Mouse (Mus musculus) thymus, postnatal 36 days (tissue): Measurements from ENCODE around the gene Wbp4.

Source experiments
- DNase-seq, 2 experiments: peaks; one replicate each; pipeline ENCODE4 v3.0.0; 2022; ENCODE audit warnings: mixed read lengths in 2 of 2

The Wbp4 gene

GRCm38 (mm10) chr14:79451681-79452590 is 29.4 kb downstream of the Wbp4 start, which contains the start of gene Kbtbd6:
TSS of gene Kbtbd6 (plus strand) at chr14:79451835.
- DNase-seq = peak; percentile 68 to 74

GRCm38 (mm10) chr14:79445055-79445620 is 36.2 kb downstream of the Wbp4 start:
- DNase-seq = no peak

- DNase-seq = no peak
Measured at GRCm38 (mm10) chr14:79444601-79445000, 36.7 kb downstream of the Wbp4 start.

GRCm38 (mm10) chr14:79441441-79441840 is 39.9 kb downstream of the Wbp4 start:
- no peak for DNase-seq

GRCm38 (mm10) chr14:79440655-79441054 is 40.7 kb downstream of the Wbp4 start:
- no peak for DNase-seq

GRCm38 (mm10) chr14:79434068-79434467 is 47.3 kb downstream of the Wbp4 start:
- DNase-seq = no peak

- DNase-seq = peak; percentile 8 to 25
Measured at GRCm38 (mm10) chr14:79426730-79427365, 54.5 kb downstream of the Wbp4 start.

- DNase-seq = peak; percentile 91 to 96
Measured at GRCm38 (mm10) chr14:79425979-79426729, 55.2 kb downstream of the Wbp4 start, which contains the start of gene Kbtbd7. TSS of gene Kbtbd7 (plus strand) at chr14:79426511.

- DNase-seq = no peak
Measured at GRCm38 (mm10) chr14:79420083-79420685, 61.1 kb downstream of the Wbp4 start.

- no peak for DNase-seq
Measured at GRCm38 (mm10) chr14:79413121-79413520, 68.2 kb downstream of the Wbp4 start.

- DNase-seq = no peak
Measured at GRCm38 (mm10) chr14:79410662-79411061, 70.7 kb downstream of the Wbp4 start.
